In genomic region chr2:33365703-33366471, GRCm38 (mm10) we compare ENCODE assay signal across 9 mouse cellular contexts. TPM values are rescaled to one million over a fixed set of nuclear protein-coding genes. Genes with fewer than 3 reads are reported as not detected.
A peak's percentile ranks its signal among the peaks of the same experiment; 100 is the strongest.
DNase-seq lines count a peak whose midpoint lies in the region; ATAC-seq and TF ChIP-seq lines count a peak whose summit lies in the region.
"Had no signal": no experiment of that assay in that cellular context is flagged by ENCODE, and none has a peak within 500 bp of the region (broad histone marks: within the 10 kb centered on the region; RNA-seq: fewer than 3 reads in every experiment).

No protein-coding gene starts in this region.

- 0 out of 2 replicates have a peak overlapping the region, but pooled peaks have one; percentile 31 for H3K27ac ChIP-seq in hindbrain, embryonic 11.5 days (ENCODE audit: low read depth, low read length)
- no peak overlapping the region for H3K27ac ChIP-seq in hindbrain, embryonic 10.5 days
- H3K27ac ChIP-seq in heart, embryonic 15.5 days, result peak overlapping the region; percentile 37
- peak overlapping the region; percentile 44 for H3K27ac ChIP-seq in midbrain, embryonic 12.5 days (replicated peaks)
- H3K27ac ChIP-seq: macrophage had no signal

- no peaks in the 10 kb centered on the region for H3K36me3 ChIP-seq in hindbrain, embryonic 11.5 days (ENCODE audit: control insufficient read depth, insufficient read depth, low read length)
- 0 out of 2 replicates have a peak, but pooled peaks cover 10% of the 10 kb centered on the region for H3K36me3 ChIP-seq in hindbrain, embryonic 10.5 days
- H3K36me3 ChIP-seq in heart, embryonic 15.5 days, result no peaks in the 10 kb centered on the region
- peaks cover 20% of the 10 kb centered on the region; the same call in 1 of the 2 replicates for H3K36me3 ChIP-seq in midbrain, embryonic 12.5 days

- no peak overlapping the region for H3K4me3 ChIP-seq in hindbrain, embryonic 11.5 days (ENCODE audit: low read depth, low read length)
- H3K4me3 ChIP-seq in hindbrain, embryonic 10.5 days, result no peak overlapping the region
- no peak overlapping the region for H3K4me3 ChIP-seq in heart, embryonic 15.5 days
- no peak overlapping the region for H3K4me3 ChIP-seq in midbrain, embryonic 12.5 days

- no peak overlapping the region for H3K9ac ChIP-seq in hindbrain, embryonic 11.5 days (ENCODE audit: low read depth, low read length)
- no peak overlapping the region for H3K9ac ChIP-seq in heart, embryonic 15.5 days
- 0 out of 2 replicates have a peak overlapping the region, but pooled peaks have one; percentile 11 for H3K9ac ChIP-seq in midbrain, embryonic 12.5 days (replicated peaks)

- H3K9me3 ChIP-seq in hindbrain, embryonic 11.5 days (ENCODE audit: control insufficient read depth, low read length), result no peaks in the 10 kb centered on the region
- H3K9me3 ChIP-seq in hindbrain, embryonic 10.5 days, result no peaks in the 10 kb centered on the region
- H3K9me3 ChIP-seq in heart, embryonic 15.5 days (replicated peaks), result no peaks in the 10 kb centered on the region
- no peaks in the 10 kb centered on the region for H3K9me3 ChIP-seq in midbrain, embryonic 12.5 days

- no peak overlapping the region for H3K4me2 ChIP-seq in hindbrain, embryonic 11.5 days (replicated peaks; ENCODE audit: low read depth, low read length)
- H3K4me2 ChIP-seq in heart, embryonic 15.5 days, result no peak overlapping the region
- no peak overlapping the region for H3K4me2 ChIP-seq in midbrain, embryonic 12.5 days (replicated peaks)

- no peak for TF ChIP-seq CTCF in brain, embryonic 14.5 days (IDR thresholded peaks at IDR 0.05; ENCODE audit: borderline replicate concordance, extremely low read depth, insufficient read depth, insufficient read length)

- no peak for DNase-seq in hindbrain, embryonic 11.5 days (ENCODE audit: low spot score)
- no peak for DNase-seq in hindbrain, embryonic 10.5 days (ENCODE audit: low spot score)
- peak; percentile 95 for DNase-seq in brain, embryonic 14.5 days (ENCODE audit: low read depth)
- no peak for DNase-seq in adrenal gland, adult 2 months
- DNase-seq in right cerebral cortex, adult 18-20 months, result no peak
- DNase-seq: cerebellum, postnatal 14 days had no signal

- no peaks in the 10 kb centered on the region for H3K4me1 ChIP-seq in hindbrain, embryonic 11.5 days (replicated peaks; ENCODE audit: control insufficient read depth, insufficient read depth, low read length)
- peaks cover 17% of the 10 kb centered on the region for H3K4me1 ChIP-seq in hindbrain, embryonic 10.5 days (replicated peaks)
- H3K4me1 ChIP-seq in heart, embryonic 15.5 days (replicated peaks), result peaks cover 24% of the 10 kb centered on the region
- H3K4me1 ChIP-seq in midbrain, embryonic 12.5 days, result peaks cover 29% of the 10 kb centered on the region

- no peaks in the 10 kb centered on the region for H3K27me3 ChIP-seq in hindbrain, embryonic 11.5 days (ENCODE audit: control insufficient read depth, insufficient read depth, low read length)
- H3K27me3 ChIP-seq in hindbrain, embryonic 10.5 days (ENCODE audit: insufficient read depth, poor library complexity, severe bottlenecking), result no peaks in the 10 kb centered on the region
- no peaks in the 10 kb centered on the region for H3K27me3 ChIP-seq in heart, embryonic 15.5 days
- peaks cover 30% of the 10 kb centered on the region for H3K27me3 ChIP-seq in midbrain, embryonic 12.5 days

- ATAC-seq in hindbrain, embryonic 11.5 days (ENCODE audit: low FRiP score), result no peak
- ATAC-seq in heart, embryonic 15.5 days (replicated peaks; ENCODE audit: insufficient number of reproducible peaks, insufficient read depth, low FRiP score, low read depth), result no peak
- no peak for ATAC-seq in midbrain, embryonic 12.5 days (ENCODE audit: low FRiP score, low read depth)

- TF ChIP-seq POLR2A in brain, embryonic 14.5 days (IDR thresholded peaks at IDR 0.05; ENCODE audit: borderline replicate concordance, extremely low read depth, insufficient read depth, insufficient read length, poor library complexity, severe bottlenecking), result no peak

- 83% methylated on average over 9 of the region's 9 CpGs for WGBS in hindbrain, embryonic 11.5 days
- 84% methylated on average over 9 of the region's 9 CpGs for WGBS in hindbrain, embryonic 10.5 days
- WGBS in heart, embryonic 15.5 days, result 50% methylated on average over 9 of the region's 9 CpGs
- WGBS in midbrain, embryonic 12.5 days, result 67% methylated on average over 9 of the region's 9 CpGs

RNA-seq across cellular contexts. Expression of gene Ralgps1, which starts 5.4 kb away (rescaled TPM):
- polyA plus RNA-seq in hindbrain, embryonic 11.5 days (2014; fragmentation: Nextera tagmentation; extraction: Ambion mirVana), result 19.0 and 20.6 TPM in 2 replicates
- polyA plus RNA-seq in hindbrain, embryonic 10.5 days (2016; fragmentation: Nextera tagmentation; extraction: Ambion mirVana), result 7.5 and 12.2 TPM in 2 replicates
- 81.6 and 91.6 TPM in 2 replicates for polyA plus RNA-seq in brain, embryonic 14.5 days (2012; rRNA removed)
- 3.7 and 5.4 TPM in 2 replicates for polyA plus RNA-seq in heart, embryonic 15.5 days (2015; fragmentation: Nextera tagmentation; extraction: Ambion mirVana)
- 25.6 and 26.6 TPM in 2 replicates for polyA plus RNA-seq in midbrain, embryonic 12.5 days (2016; fragmentation: Nextera tagmentation; extraction: Ambion mirVana)
- 1 to 10 TPM; 4.2 to 5.1 TPM for total RNA-seq in adrenal gland, adult 2 months (2021)
- polyA plus RNA-seq in adrenal gland, adult 2 months (2012; rRNA removed), result 2.8 and 3.8 TPM in 2 replicates
